Mouse (Mus musculus): ENCODE measurements at regions not wholly inside any gene's neighbourhood (a gene's known extent, or its start where the extent isn't known, plus 50 kb on each side); places are given as distances from the start of the nearest gene placed in this dataset.
A peak's percentile ranks its signal among the peaks of the same experiment; 100 is the strongest.

- Histone ChIP-seq H3K27ac (ENCODE audit: low read length) (no peak overlapping the region), H3K9ac (ENCODE audit: low read depth, low read length) (no peak overlapping the region), H3K4me2 (ENCODE audit: low read length) (no peak overlapping the region), H3K4me1 (ENCODE audit: control insufficient read depth, insufficient read depth, low read length) (no peaks in the 10 kb centered on the region), H3K9me3 (replicated peaks; ENCODE audit: control insufficient read depth, low read length, poor library complexity, severe bottlenecking) (no peaks in the 10 kb centered on the region), H3K36me3 (ENCODE audit: control insufficient read depth, insufficient read depth, low read length) (no peaks in the 10 kb centered on the region), H3K27me3 (ENCODE audit: control insufficient read depth, insufficient read depth, low read depth, low read length) (no peaks in the 10 kb centered on the region), H3K4me3 (ENCODE audit: low read depth, low read length) (no peak overlapping the region)
- ATAC-seq, result no peak
- 85% methylated on average over 3 of the region's 3 CpGs for WGBS
These were observed 160.6 kb upstream of the Ctso start for GRCm38 (mm10) chr3:81771812-81772211.

- no peak for ATAC-seq
- H3K4me2 ChIP-seq (ENCODE audit: low read length), result no peak overlapping the region
- H3K9ac ChIP-seq (ENCODE audit: low read depth, low read length), result no peak overlapping the region
These were observed 159.4 kb upstream of the Ctso start for GRCm38 (mm10) chr3:81773012-81773411.

GRCm38 (mm10) chr3:81782081-81782480 is 150.3 kb upstream of the Ctso start:
- WGBS, result 92% methylated on average over 9 of the region's 9 CpGs
- H3K9ac ChIP-seq (ENCODE audit: low read depth, low read length), result no peak overlapping the region
- no peaks in the 10 kb centered on the region for H3K9me3 ChIP-seq (replicated peaks; ENCODE audit: control insufficient read depth, low read length, poor library complexity, severe bottlenecking)
- H3K4me3 ChIP-seq (ENCODE audit: low read depth, low read length), result no peak overlapping the region
- peaks cover 5% of the 10 kb centered on the region for H3K4me1 ChIP-seq (ENCODE audit: control insufficient read depth, insufficient read depth, low read length)
- no peaks in the 10 kb centered on the region for H3K36me3 ChIP-seq (ENCODE audit: control insufficient read depth, insufficient read depth, low read length)
- no peaks in the 10 kb centered on the region for H3K27me3 ChIP-seq (ENCODE audit: control insufficient read depth, insufficient read depth, low read depth, low read length)
- no peak overlapping the region for H3K4me2 ChIP-seq (ENCODE audit: low read length)
- no peak for ATAC-seq
- H3K27ac ChIP-seq (ENCODE audit: low read length), result no peak overlapping the region

More at GRCm38 (mm10) chr3:81773012-81773411, 159.4 kb upstream of the Ctso start:
- Histone ChIP-seq H3K27ac (ENCODE audit: low read length) (no peak overlapping the region), H3K27me3 (ENCODE audit: control insufficient read depth, insufficient read depth, low read depth, low read length) (no peaks in the 10 kb centered on the region), H3K9me3 (replicated peaks; ENCODE audit: control insufficient read depth, low read length, poor library complexity, severe bottlenecking) (no peaks in the 10 kb centered on the region), H3K4me3 (ENCODE audit: low read depth, low read length) (no peak overlapping the region), H3K36me3 (ENCODE audit: control insufficient read depth, insufficient read depth, low read length) (no peaks in the 10 kb centered on the region), H3K4me1 (ENCODE audit: control insufficient read depth, insufficient read depth, low read length) (no peaks in the 10 kb centered on the region)

GRCm38 (mm10) chr3:81782921-81783541 is 149.4 kb upstream of the Ctso start:
- Histone ChIP-seq H3K4me2 (ENCODE audit: low read length) (peak overlapping the region; percentile 49), H3K36me3 (ENCODE audit: control insufficient read depth, insufficient read depth, low read length) (no peaks in the 10 kb centered on the region), H3K27me3 (ENCODE audit: control insufficient read depth, insufficient read depth, low read depth, low read length) (no peaks in the 10 kb centered on the region), H3K9me3 (replicated peaks; ENCODE audit: control insufficient read depth, low read length, poor library complexity, severe bottlenecking) (no peaks in the 10 kb centered on the region), H3K4me3 (ENCODE audit: low read depth, low read length) (peak overlapping the region; percentile 13; the same call in 1 of the 2 replicates), H3K4me1 (ENCODE audit: control insufficient read depth, insufficient read depth, low read length) (peaks cover 5% of the 10 kb centered on the region), H3K27ac (ENCODE audit: low read length) (peak overlapping the region; percentile 69), H3K9ac (ENCODE audit: low read depth, low read length) (peak overlapping the region; percentile 58; the same call in 1 of the 2 replicates)
- WGBS, result 30% methylated on average over 15 of the region's 15 CpGs
- ATAC-seq, result peak; percentile 80

- H3K4me1 ChIP-seq (ENCODE audit: control insufficient read depth, insufficient read depth, low read length), result no peaks in the 10 kb centered on the region
- ATAC-seq, result no peak
- H3K4me3 ChIP-seq (ENCODE audit: low read depth, low read length), result no peak overlapping the region
- H3K9ac ChIP-seq (ENCODE audit: low read depth, low read length), result no peak overlapping the region
- no peak overlapping the region for H3K27ac ChIP-seq (ENCODE audit: low read length)
- 95% methylated on average over 2 of the region's 2 CpGs for WGBS
- H3K36me3 ChIP-seq (ENCODE audit: control insufficient read depth, insufficient read depth, low read length), result no peaks in the 10 kb centered on the region
- H3K9me3 ChIP-seq (replicated peaks; ENCODE audit: control insufficient read depth, low read length, poor library complexity, severe bottlenecking), result no peaks in the 10 kb centered on the region
- no peaks in the 10 kb centered on the region for H3K27me3 ChIP-seq (ENCODE audit: control insufficient read depth, insufficient read depth, low read depth, low read length)
- no peak overlapping the region for H3K4me2 ChIP-seq (ENCODE audit: low read length)
These were observed 143.5 kb upstream of the Ctso start for GRCm38 (mm10) chr3:81788915-81789314.

- WGBS, result 88% methylated on average over 6 of the region's 6 CpGs
- H3K9me3 ChIP-seq (replicated peaks; ENCODE audit: control insufficient read depth, low read length, poor library complexity, severe bottlenecking), result no peaks in the 10 kb centered on the region
- no peaks in the 10 kb centered on the region for H3K36me3 ChIP-seq (ENCODE audit: control insufficient read depth, insufficient read depth, low read length)
- H3K27ac ChIP-seq (ENCODE audit: low read length), result no peak overlapping the region
- H3K4me1 ChIP-seq (ENCODE audit: control insufficient read depth, insufficient read depth, low read length), result no peaks in the 10 kb centered on the region
- no peak overlapping the region for H3K4me3 ChIP-seq (ENCODE audit: low read depth, low read length)
- no peak overlapping the region for H3K9ac ChIP-seq (ENCODE audit: low read depth, low read length)
- H3K4me2 ChIP-seq (ENCODE audit: low read length), result no peak overlapping the region
- ATAC-seq, result no peak
- H3K27me3 ChIP-seq (ENCODE audit: control insufficient read depth, insufficient read depth, low read depth, low read length), result no peaks in the 10 kb centered on the region
These were observed 142.7 kb upstream of the Ctso start for GRCm38 (mm10) chr3:81789664-81790063.

- whole genome bisulfite sequencing, result 69% methylated on average over 2 of the region's 2 CpGs
- H3K4me3 ChIP-seq (ENCODE audit: low read depth, low read length), result no peak overlapping the region
- peak; percentile 67; the same call in 1 of the 2 replicates for ATAC-seq
These were observed 130.3 kb upstream of the Ctso start for GRCm38 (mm10) chr3:81802096-81802495.

GRCm38 (mm10) chr3:81805745-81806144 is 126.7 kb upstream of the Ctso start:
- H3K9ac ChIP-seq (ENCODE audit: low read depth, low read length), result no peak overlapping the region
- no peak overlapping the region for H3K4me2 ChIP-seq (ENCODE audit: low read length)
- no peak overlapping the region for H3K27ac ChIP-seq (ENCODE audit: low read length)
- no peaks in the 10 kb centered on the region for H3K9me3 ChIP-seq (replicated peaks; ENCODE audit: control insufficient read depth, low read length, poor library complexity, severe bottlenecking)
- no peaks in the 10 kb centered on the region for H3K27me3 ChIP-seq (ENCODE audit: control insufficient read depth, insufficient read depth, low read depth, low read length)
- no peak overlapping the region for H3K4me3 ChIP-seq (ENCODE audit: low read depth, low read length)
- no peaks in the 10 kb centered on the region; the same call in 1 of the 2 replicates for H3K4me1 ChIP-seq (ENCODE audit: control insufficient read depth, insufficient read depth, low read length)
- no peaks in the 10 kb centered on the region for H3K36me3 ChIP-seq (ENCODE audit: control insufficient read depth, insufficient read depth, low read length)
- no peak for ATAC-seq
- WGBS, result 65% methylated on average over 4 of the region's 4 CpGs

More at GRCm38 (mm10) chr3:81802096-81802495, 130.3 kb upstream of the Ctso start:
- no peak overlapping the region for H3K27ac ChIP-seq (ENCODE audit: low read length)
- H3K9ac ChIP-seq (ENCODE audit: low read depth, low read length), result no peak overlapping the region
- H3K9me3 ChIP-seq (replicated peaks; ENCODE audit: control insufficient read depth, low read length, poor library complexity, severe bottlenecking), result no peaks in the 10 kb centered on the region
- no peak overlapping the region for H3K4me2 ChIP-seq (ENCODE audit: low read length)
- no peaks in the 10 kb centered on the region; the same call in 1 of the 2 replicates for H3K4me1 ChIP-seq (ENCODE audit: control insufficient read depth, insufficient read depth, low read length)
- no peaks in the 10 kb centered on the region for H3K36me3 ChIP-seq (ENCODE audit: control insufficient read depth, insufficient read depth, low read length)
- H3K27me3 ChIP-seq (ENCODE audit: control insufficient read depth, insufficient read depth, low read depth, low read length), result no peaks in the 10 kb centered on the region

- H3K4me1 ChIP-seq (ENCODE audit: control insufficient read depth, insufficient read depth, low read length), result no peaks in the 10 kb centered on the region
- no peak for ATAC-seq
- no peak overlapping the region for H3K4me2 ChIP-seq (ENCODE audit: low read length)
- no peaks in the 10 kb centered on the region for H3K9me3 ChIP-seq (replicated peaks; ENCODE audit: control insufficient read depth, low read length, poor library complexity, severe bottlenecking)
- WGBS, result 86% methylated on average over 2 of the region's 2 CpGs
- no peaks in the 10 kb centered on the region for H3K36me3 ChIP-seq (ENCODE audit: control insufficient read depth, insufficient read depth, low read length)
- no peak overlapping the region for H3K4me3 ChIP-seq (ENCODE audit: low read depth, low read length)
- no peak overlapping the region for H3K27ac ChIP-seq (ENCODE audit: low read length)
- H3K27me3 ChIP-seq (ENCODE audit: control insufficient read depth, insufficient read depth, low read depth, low read length), result no peaks in the 10 kb centered on the region
- H3K9ac ChIP-seq (ENCODE audit: low read depth, low read length), result no peak overlapping the region
These were observed 122.8 kb upstream of the Ctso start for GRCm38 (mm10) chr3:81809604-81810003.
